Mouse (Mus musculus): ENCODE data around the gene Tspan6.

The Tspan6 gene

DNA sequence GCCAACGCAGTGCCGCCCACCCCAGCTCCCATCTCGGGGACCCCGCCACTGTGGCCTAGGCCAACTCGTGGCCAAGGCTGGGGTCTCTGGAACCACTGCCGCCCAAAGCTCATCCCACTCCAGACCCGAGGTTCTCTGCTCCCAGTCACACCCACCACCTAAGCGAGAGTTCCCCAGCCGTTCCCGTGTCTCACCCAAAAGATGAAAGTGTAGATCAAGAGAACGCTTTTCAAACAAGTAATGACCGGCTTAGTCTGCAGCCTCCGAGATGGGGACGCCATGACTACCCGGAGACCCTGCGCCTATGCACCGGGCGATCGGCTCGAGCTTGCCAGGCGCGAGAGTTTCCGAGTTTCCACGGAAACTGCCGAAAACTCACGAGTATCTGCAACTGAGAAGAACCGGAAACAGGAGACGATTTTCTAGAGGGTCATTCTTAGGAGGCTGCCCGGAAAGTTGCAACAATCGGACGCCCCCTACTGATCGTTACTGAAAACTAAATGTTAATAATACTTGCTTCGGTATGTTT is at the start of gene Tspan6:
TSS of gene Tspan6 (minus strand) at position 416 of the 529 bp plus-strand sequence.
- DNase-seq = peak; percentile 70

DNA sequence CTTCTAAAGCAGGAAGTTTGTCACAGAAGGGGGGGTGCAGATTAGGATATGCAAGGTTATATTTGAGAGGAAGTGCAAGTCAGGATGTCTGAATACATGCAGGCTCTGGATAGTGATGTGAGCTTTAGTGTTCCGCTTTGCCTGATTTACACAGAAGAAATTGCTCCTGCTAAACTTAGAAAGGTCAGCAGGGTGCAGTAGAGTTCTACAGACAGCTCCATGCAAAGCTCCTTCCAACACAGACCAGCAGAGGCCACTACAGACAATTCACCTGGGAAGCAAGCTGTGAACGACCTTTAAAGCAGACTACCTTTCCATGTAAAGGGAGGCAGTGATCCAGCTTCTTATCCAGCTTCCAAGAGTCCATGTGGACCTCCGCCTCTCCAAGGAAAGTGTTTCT is 49.2 kb upstream of the Tspan6 start:
- DNase-seq = peak; percentile 15

DNA sequence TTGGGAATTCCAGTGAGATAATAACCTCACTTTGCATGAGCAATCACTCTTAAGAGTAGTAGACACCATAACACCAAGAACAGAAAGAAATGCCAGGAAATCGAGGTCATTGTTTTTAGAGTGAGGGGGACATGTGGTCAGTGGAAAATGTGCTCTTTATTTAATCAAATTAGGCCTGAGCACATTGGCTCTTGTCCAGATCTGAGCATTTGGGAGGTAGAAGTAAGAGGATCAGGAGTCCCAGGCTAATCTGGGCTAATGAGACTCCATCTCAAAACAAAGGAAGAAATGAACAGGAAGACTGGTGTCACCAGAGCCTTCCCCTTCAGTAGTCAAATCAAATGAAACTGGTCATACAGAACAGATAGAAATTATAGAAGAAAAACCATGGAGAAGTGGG is 41.3 kb upstream of the Tspan6 start:
- no peak for DNase-seq

DNA sequence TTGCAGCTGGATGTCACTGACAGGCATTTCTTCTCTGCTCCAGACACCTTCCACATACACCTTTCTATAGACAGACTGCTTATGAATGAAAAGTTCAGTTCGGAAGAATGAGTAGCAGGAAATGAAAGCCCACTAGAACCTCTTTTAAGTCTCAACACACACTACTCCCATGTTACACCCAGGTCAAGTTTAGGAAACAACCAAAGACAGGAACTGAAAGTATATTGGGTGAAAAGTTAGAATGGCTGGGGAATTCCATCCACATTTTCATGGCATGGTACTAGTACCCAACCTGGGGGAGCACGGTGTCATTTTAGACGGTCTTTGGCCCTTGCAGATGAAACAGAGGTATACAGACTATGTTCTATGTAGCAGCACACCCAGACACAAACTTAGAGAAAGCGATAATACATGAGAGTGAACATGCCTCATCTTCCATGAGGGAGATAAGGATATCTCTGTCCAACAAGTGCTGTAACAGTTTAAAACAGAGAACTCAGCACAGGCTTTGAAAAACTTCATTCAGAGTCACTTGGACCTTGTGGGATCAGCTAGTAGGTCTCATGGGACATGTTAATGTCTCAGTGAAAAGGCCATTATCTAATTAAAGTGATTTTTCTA is 38.5 kb upstream of the Tspan6 start:
- DNase-seq = no peak

DNA sequence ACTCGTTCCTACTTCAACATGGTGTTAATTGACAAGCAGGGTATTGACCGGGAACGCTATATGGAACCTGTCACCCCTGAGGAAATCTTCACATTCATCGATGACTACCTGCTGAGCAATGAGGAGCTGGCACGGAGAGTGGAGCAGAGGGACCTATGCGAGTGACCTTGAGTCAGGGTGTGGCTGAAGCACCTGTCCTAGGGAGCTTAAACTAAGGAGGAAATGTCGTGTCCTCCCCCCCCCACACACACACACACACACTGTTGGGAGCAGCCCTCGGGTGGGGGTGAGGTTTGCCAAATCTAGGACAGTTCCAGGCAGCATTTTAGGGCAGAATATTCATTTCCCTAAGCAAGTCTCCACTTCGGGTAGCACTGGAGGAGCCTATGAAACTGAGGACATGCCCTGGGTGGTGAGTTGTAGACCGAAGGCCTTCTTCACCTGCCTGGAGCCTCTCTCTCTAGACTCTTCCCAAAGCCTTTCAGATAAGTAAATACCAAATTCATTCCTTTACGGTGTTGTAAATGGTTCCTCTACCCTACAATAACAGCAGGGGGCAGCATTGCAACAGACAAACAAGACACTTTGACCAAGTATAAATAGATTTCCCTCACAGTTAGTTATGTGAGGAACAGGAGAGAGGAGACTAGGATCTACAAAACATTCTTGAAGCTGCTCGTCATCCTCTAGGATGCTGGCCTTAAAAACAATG is 33.2 kb upstream of the Tspan6 start:
- peak; percentile 11 for DNase-seq

DNA sequence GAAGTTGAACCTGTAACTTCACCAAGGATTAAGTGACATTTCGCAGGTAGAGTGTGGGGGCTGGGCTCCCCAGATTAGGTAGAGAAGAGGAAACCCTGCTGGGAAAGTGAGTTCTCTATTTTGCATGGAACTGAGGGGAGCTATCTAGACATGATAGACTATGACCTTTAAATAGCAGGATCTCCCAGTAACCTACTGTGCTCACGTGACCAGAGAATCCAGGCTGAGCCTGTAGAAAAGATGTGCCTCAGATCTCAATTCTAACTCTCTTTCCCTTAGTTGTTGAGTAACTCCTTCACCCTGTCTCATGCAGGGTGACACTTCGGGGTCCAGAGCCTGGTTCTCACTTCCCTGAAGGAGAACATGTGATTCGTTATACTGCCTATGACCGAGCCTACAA is 28.5 kb upstream of the Tspan6 start:
- DNase-seq = no peak

DNA sequence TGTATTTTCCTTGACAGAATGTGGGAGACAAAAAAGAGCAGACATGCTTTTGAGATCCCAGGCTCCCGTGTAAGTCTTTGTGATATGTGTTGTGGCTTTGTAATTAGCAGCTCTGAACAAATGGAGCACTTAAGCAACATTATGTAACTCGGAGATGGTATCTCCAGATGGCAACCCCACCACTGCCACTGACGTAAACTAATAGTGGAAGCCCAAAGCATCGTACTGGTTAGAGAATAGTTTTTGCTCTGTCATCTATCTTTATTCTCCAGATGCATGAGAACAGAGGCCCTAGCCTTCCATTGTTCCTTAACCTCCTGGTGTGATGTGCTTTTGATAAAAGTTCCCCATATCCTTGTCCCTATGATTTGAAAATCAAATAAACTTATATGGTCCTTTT is 23.0 kb upstream of the Tspan6 start:
- no peak for DNase-seq

DNA sequence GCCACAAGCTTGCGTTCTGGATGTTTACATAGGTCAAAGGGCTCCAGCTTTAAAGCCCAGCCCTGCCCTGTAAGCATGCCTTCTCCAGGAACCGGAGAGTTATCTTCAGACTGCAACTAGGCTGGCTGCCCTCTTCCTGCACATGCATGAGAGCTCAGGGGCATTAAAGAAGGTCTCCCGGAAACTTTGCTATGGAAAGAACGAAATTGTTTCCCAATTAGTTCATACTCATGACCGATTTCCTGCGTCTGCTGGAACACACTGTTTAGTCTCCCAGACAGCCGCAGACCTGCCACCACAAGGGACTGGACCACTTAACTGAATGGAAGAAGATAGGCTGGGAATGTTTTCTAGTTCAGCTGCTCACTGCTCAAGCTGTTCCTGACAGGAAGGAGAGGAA is 16.0 kb upstream of the Tspan6 start:
- DNase-seq = no peak

DNA sequence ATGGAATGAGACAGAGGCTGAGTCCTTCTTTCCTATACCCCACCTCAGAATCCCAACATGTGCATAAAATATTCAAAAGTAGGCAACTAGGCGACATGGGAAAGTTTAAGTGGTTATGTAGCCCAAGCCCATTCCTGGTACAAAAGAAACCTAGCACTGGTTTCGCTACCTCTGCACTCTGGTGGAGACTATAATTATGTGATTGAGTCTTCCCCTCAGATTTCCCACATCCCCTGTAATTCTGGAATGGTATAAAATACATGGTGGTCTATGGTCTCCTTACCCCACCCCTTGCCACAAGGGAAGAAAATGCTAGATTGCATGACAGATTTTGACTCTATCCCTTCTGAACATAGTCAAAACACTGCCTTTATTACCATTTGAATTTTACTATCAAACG is 14.8 kb upstream of the Tspan6 start:
- no peak for DNase-seq

DNA sequence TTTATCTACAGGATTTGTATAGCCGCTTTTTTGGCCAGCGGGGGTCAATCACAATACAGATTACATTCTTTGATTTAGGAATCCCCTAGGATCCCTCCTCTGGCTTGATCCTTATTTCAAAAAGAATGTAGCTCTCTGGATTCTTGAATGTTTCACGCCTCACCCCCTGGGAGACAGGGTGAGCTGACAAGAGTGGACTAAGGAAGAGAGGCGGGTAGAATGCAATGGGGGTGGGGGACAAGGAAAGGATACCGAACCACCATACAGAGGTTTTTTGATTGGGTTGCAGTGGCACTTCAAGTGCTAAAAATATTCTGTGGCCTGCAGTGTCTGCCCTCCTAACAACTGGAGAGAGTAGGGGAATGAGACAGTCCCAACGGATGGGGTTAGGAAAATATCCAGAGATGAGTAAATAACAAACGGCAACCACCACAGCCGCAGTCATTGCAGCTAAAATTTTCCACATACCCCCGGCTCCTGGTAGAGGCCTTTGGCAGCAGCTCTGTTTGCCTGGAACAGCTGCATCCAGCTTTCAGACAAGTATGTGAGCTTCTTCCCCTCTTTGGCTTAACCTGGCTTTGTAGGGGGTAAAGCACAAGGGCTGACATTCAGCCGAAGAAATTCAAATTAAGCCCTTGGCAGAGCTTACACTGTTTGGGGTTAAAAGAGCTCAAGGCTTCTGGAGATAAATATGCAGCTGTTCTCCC is 13.3 kb upstream of the Tspan6 start:
- DNase-seq = no peak

DNA sequence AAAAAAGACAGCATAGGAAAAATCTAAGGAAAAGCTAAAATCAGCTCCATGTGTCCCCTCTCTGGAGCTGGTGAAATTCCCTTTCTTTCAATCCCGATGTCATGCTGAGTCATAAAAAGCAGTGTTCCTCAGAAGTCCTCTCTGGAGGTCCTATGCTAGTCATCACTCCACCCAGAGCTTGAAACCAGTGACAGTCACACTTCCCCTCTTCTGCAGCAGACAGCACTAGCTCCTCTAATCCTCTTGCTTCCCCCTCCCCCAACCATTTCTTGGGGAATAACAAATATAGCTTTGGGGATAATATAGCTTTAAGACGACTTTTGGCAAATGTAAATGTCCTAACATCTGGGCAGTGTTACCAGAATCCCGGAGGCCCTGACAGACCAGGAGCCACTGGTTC is 10.0 kb upstream of the Tspan6 start, which contains the start of gene Srpx2:
TSS of gene Srpx2 (plus strand) at position 166 of the 400 bp plus-strand sequence.
- no peak for DNase-seq

DNA sequence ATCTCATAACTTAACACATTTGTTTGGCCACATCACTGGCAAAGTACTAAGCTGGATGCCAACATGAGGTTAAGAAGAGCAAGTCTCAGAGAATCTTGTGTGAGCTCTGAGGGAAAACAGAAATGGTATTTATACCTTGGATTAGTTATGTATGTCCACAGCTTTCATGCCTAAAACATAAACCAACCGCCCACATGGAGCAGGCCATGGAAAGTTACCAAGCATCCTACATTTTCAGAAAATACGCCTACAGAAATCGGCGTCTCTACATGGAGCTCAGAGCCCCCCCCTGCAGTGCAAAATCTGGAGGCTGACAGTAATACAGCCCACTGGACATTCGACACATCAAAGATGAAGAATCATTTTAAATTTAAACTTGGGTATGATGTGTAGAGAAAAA is 10.1 kb downstream of the Tspan6 start:
- DNase-seq = no peak

DNA sequence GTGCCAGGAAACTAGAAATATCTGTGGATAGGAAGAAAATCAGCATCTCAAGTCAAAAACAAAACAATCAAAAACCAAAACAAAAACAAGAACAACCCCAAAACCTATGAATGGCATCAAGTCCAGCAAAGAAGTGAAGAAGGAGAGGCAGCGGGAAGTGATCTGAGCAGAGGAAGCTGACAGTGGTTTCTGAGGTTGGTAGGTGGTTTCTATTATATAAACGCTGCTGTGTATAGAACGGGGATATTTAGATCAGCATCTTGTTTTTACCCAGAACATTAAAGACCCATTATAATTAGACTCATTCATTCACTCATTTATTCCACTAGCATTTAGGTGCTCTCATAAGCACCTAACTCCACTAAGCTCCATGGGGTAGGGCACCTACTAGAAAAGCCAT is 10.9 kb downstream of the Tspan6 start:
- DNase-seq = no peak

DNA sequence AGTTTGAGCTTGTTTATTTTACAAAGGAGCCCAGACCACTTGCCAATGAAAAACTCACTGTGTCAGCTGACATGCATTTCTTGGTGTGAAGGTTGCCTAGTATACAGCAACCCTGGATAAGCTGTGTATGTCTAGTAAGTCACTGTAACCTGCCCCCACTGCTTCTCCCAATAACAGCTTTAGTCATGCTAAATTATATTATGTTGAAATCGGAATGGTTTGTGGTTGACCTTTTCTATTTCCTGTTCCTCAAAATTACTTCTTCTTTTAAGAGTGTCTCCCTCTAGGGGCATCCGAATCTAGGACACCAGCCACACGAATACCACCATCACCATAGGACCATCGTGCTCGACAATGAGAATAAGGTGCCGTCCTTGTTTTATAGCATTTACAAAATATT is 28.5 kb downstream of the Tspan6 start:
- DNase-seq = no peak

DNA sequence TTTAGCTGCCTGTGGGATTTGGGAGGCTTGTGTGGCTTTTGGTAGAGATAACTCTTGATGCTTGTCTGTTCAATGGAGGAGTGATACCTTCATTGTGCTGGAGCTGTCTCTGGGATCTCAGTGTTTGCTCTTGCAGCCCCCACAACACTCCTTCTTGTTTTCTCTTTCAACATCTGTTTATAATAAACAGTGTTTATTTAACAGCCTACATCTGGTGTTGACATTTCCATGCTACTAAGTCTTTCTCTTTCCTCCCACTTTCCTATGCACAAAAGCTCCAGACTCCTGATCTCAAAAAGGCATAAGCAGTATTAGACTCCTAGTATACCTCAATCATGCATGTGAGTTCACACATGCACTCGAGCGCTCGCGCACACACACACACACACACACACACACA is 44.6 kb downstream of the Tspan6 start:
- no peak for DNase-seq

DNA sequence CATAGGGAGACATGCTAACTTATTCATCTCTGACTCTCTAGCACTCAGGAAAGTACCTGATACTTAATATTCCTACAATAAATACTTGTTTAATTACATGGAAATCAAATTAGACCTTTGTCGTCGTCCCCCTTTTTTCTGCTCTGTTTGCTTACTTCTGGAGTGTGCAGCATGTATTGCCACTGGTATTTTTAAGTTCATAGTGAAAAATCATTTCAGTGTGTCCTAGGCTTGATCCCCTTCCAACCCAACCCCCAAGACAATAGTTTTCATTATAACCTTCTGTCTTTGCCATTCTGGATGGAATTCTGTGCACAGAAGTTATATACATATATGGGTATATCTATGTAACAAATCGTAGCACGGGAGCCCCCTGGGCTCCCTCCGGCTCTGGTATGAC is 47.5 kb downstream of the Tspan6 start, which contains the start of gene Tnmd:
TSS of gene Tnmd (plus strand) at position 301 of the 400 bp plus-strand sequence.
- DNase-seq = no peak
